Mouse (Mus musculus): ENCODE data around the gene Fam162a. TPM values are rescaled to one million over a fixed set of nuclear protein-coding genes. Genes with fewer than 3 reads are reported as not detected.
"Not testable (repeated sequence)": the region's sequence is repeated elsewhere in the genome, so short reads cannot be mapped to it uniquely, and the experiment has no call there.

The Fam162a gene
- total and polyA plus RNA-seq, 2 experiments from 2014 or later: 126 to 755 TPM

DNA sequence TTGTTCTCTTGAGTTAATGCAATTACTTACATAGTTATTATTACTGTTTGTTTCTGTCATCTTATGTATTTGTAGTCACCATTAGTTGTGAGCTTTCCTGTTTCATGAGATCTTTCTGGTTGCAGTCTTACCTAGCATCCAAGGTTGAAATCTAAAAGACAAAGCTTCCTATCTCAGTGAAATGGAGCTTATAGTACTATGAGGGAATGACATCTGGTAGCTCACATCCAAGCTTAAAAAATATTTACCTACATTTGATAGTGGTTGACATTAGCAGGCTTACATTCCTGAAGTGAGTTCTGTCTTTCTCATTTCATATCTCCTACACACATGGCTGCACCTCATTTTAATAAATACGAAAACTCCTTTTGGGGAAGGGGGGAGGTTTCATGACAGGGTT, 55.1 kb downstream of the Fam162a start:
- Histone ChIP-seq H3K4me3 (ENCODE audit: low read depth, low read length) (no peak overlapping the region), H3K27me3 (ENCODE audit: control insufficient read depth, insufficient read depth, low read length) (no peaks in the 10 kb centered on the region), H3K9me3 (replicated peaks; ENCODE audit: control insufficient read depth, low read length) (no peaks in the 10 kb centered on the region), H3K27ac (ENCODE audit: low read depth) (no peak overlapping the region), H3K4me2 (ENCODE audit: low read depth, low read length) (no peak overlapping the region), H3K9ac (replicated peaks; ENCODE audit: low read depth, low read length) (no peak overlapping the region), H3K4me1 (ENCODE audit: control insufficient read depth, insufficient read depth) (no peaks in the 10 kb centered on the region), H3K36me3 (replicated peaks; ENCODE audit: control insufficient read depth, insufficient read depth, low read length) (peaks cover 50% of the 10 kb centered on the region)
- 94% methylated on average over 1 of the region's 1 CpGs for WGBS
- no peak for DNase-seq (ENCODE audit: low spot score)
- TF ChIP-seq EP300 (IDR thresholded peaks at IDR 0.05; ENCODE audit: low read depth) (no peak), CTCF (IDR thresholded peaks at IDR 0.05; ENCODE audit: low read depth) (no peak)
- no peak for ATAC-seq (ENCODE audit: insufficient read depth, low read depth)

GRCm38 (mm10) chr16:36008396-36008795, 63.0 kb downstream of the Fam162a start:
- DNase-seq (ENCODE audit: low spot score) (no peak), ATAC-seq (ENCODE audit: insufficient read depth, low read depth) (no peak)
- peaks cover 35% of the 10 kb centered on the region for H3K36me3 ChIP-seq (replicated peaks; ENCODE audit: control insufficient read depth, insufficient read depth, low read length)
- H3K4me3 ChIP-seq (ENCODE audit: low read depth, low read length): no peak overlapping the region
- H3K9ac ChIP-seq (replicated peaks; ENCODE audit: low read depth, low read length): no peak overlapping the region
- no peaks in the 10 kb centered on the region for H3K4me1 ChIP-seq (ENCODE audit: control insufficient read depth, insufficient read depth)
- H3K9me3 ChIP-seq (replicated peaks; ENCODE audit: control insufficient read depth, low read length): no peaks in the 10 kb centered on the region
- H3K4me2 ChIP-seq (ENCODE audit: low read depth, low read length): no peak overlapping the region
- 96% methylated on average over 3 of the region's 3 CpGs for WGBS
- H3K27me3 ChIP-seq (ENCODE audit: control insufficient read depth, insufficient read depth, low read length): no peaks in the 10 kb centered on the region
- H3K27ac ChIP-seq (ENCODE audit: low read depth): no peak overlapping the region
- TF ChIP-seq EP300 (IDR thresholded peaks at IDR 0.05; ENCODE audit: low read depth) (no peak), CTCF (IDR thresholded peaks at IDR 0.05; ENCODE audit: low read depth) (no peak)

DNA sequence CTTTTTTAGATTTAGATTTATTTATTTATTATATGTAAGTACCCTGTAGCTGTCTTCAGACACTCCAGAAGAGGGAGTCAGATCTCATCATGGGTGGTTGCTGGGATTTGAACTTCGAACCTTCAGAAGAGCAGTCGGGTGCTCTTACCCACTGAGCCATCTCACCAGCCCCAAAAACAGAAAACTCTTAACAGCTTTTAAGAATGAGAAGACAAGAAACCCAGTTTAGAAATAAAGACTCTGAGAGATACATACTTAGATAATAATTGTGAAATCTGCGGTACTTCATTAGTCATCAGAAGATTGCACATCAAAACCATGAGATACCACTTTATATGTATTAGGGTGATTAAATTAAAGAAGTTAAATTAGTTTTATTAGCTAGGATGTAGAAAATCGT, 72.5 kb downstream of the Fam162a start:
- DNase-seq (ENCODE audit: low spot score); H3K27me3 ChIP-seq (ENCODE audit: control insufficient read depth, insufficient read depth, low read length); ATAC-seq (ENCODE audit: insufficient read depth, low read depth); H3K27ac ChIP-seq (ENCODE audit: low read depth); H3K4me1 ChIP-seq (ENCODE audit: control insufficient read depth, insufficient read depth); H3K9ac ChIP-seq (replicated peaks; ENCODE audit: low read depth, low read length); H3K4me2 ChIP-seq (ENCODE audit: low read depth, low read length); H3K4me3 ChIP-seq (ENCODE audit: low read depth, low read length); H3K9me3 ChIP-seq (replicated peaks; ENCODE audit: control insufficient read depth, low read length): not testable (repeated sequence)
- WGBS: 91% methylated on average over 4 of the region's 4 CpGs
- H3K36me3 ChIP-seq (replicated peaks; ENCODE audit: control insufficient read depth, insufficient read depth, low read length): peaks cover 26% of the 10 kb centered on the region

Other genes with a start within 250 kb of the Fam162a start
- gene Parp14, start 200.1 kb downstream of the Fam162a start, total RNA-seq (2014; rRNA removed; ENCODE audit: low replicate concordance): 2.9 and 3.5 TPM in 2 replicates
- gene Parp14, start 200.1 kb downstream of the Fam162a start, polyA plus RNA-seq (2015; fragmentation: Nextera tagmentation; extraction: Ambion mirVana): 1.1 and 1.4 TPM in 2 replicates
- 9.7 and 26.6 TPM in 2 replicates for gene Parp9, start 133.1 kb downstream of the Fam162a start, total RNA-seq (2014; rRNA removed; ENCODE audit: low replicate concordance)
- gene Parp9, start 133.1 kb downstream of the Fam162a start, polyA plus RNA-seq (2015; fragmentation: Nextera tagmentation; extraction: Ambion mirVana): 9.0 and 11.4 TPM in 2 replicates
- 8.1 and 11.2 TPM in 2 replicates for gene Dtx3l, start 132.4 kb downstream of the Fam162a start, total RNA-seq (2014; rRNA removed; ENCODE audit: low replicate concordance)
- gene Dtx3l, start 132.4 kb downstream of the Fam162a start, polyA plus RNA-seq (2015; fragmentation: Nextera tagmentation; extraction: Ambion mirVana): 5.1 and 5.6 TPM in 2 replicates
- gene Kpna1, start 92.8 kb downstream of the Fam162a start, total RNA-seq (2014; rRNA removed; ENCODE audit: low replicate concordance): 46.3 and 55.0 TPM in 2 replicates
- gene Kpna1, start 92.8 kb downstream of the Fam162a start, polyA plus RNA-seq (2015; fragmentation: Nextera tagmentation; extraction: Ambion mirVana): 29.4 and 37.3 TPM in 2 replicates
- 5.4 and 7.8 TPM in 2 replicates for gene Wdr5b, start 30.4 kb downstream of the Fam162a start, total RNA-seq (2014; rRNA removed; ENCODE audit: low replicate concordance)
- 5.8 and 6.8 TPM in 2 replicates for gene Wdr5b, start 30.4 kb downstream of the Fam162a start, polyA plus RNA-seq (2015; fragmentation: Nextera tagmentation; extraction: Ambion mirVana)
- 20.9 and 28.4 TPM in 2 replicates for gene Ccdc58, start 91 bp upstream of the Fam162a start, total RNA-seq (2014; rRNA removed; ENCODE audit: low replicate concordance)
- 79.2 and 82.6 TPM in 2 replicates for gene Ccdc58, start 91 bp upstream of the Fam162a start, polyA plus RNA-seq (2015; fragmentation: Nextera tagmentation; extraction: Ambion mirVana)
- gene Csta1, start 59.6 kb upstream of the Fam162a start, total RNA-seq (2014; rRNA removed; ENCODE audit: low replicate concordance): not detected in 2 replicates
- not detected in 2 replicates for gene Csta1, start 59.6 kb upstream of the Fam162a start, polyA plus RNA-seq (2015; fragmentation: Nextera tagmentation; extraction: Ambion mirVana)
- 1.3 TPM in 1 of 2 replicates, not detected in the other for gene Stfa2l1, start 85.2 kb upstream of the Fam162a start, total RNA-seq (2014; rRNA removed; ENCODE audit: low replicate concordance)
- 1.7 and 2.4 TPM in 2 replicates for gene Stfa2l1, start 85.2 kb upstream of the Fam162a start, polyA plus RNA-seq (2015; fragmentation: Nextera tagmentation; extraction: Ambion mirVana)
- gene Gm5483, start 112.6 kb upstream of the Fam162a start, total RNA-seq (2014; rRNA removed; ENCODE audit: low replicate concordance): not detected in 2 replicates
- gene Gm5483, start 112.6 kb upstream of the Fam162a start, polyA plus RNA-seq (2015; fragmentation: Nextera tagmentation; extraction: Ambion mirVana): 3.1 and 4.5 TPM in 2 replicates
- gene Gm5416, start 138.8 kb upstream of the Fam162a start, total RNA-seq (2014; rRNA removed; ENCODE audit: low replicate concordance): not detected in 2 replicates
- 0.89 TPM in 2 replicates for gene Gm5416, start 138.8 kb upstream of the Fam162a start, polyA plus RNA-seq (2015; fragmentation: Nextera tagmentation; extraction: Ambion mirVana)
- not detected in 2 replicates for gene 2010005H15Rik, start 149.9 kb upstream of the Fam162a start, total RNA-seq (2014; rRNA removed; ENCODE audit: low replicate concordance)
- 0.48 and 1.0 TPM in 2 replicates for gene 2010005H15Rik, start 149.9 kb upstream of the Fam162a start, polyA plus RNA-seq (2015; fragmentation: Nextera tagmentation; extraction: Ambion mirVana)
- gene Stfa1, start 205.4 kb upstream of the Fam162a start, total RNA-seq (2014; rRNA removed; ENCODE audit: low replicate concordance): 2.0 and 13.4 TPM in 2 replicates
- 5.8 and 7.1 TPM in 2 replicates for gene Stfa1, start 205.4 kb upstream of the Fam162a start, polyA plus RNA-seq (2015; fragmentation: Nextera tagmentation; extraction: Ambion mirVana)